Mouse (Mus musculus) kidney, postnatal 0 days (tissue): ENCODE data around the gene Hoxa11. TPM values are rescaled to one million over a fixed set of nuclear protein-coding genes. Genes with fewer than 3 reads are reported as not detected.

Source experiments
- ATAC-seq: fragments of 200-750 bp; cut with Nextera tagmentation; replicated peaks from 2 replicates; pipeline ENCODE4 v1.8.0; 2017; ENCODE audit warnings: low read depth, moderate number of reproducible peaks, moderate TSS enrichment, moderate library complexity; ENCODE audit not compliant: low FRiP score
- DNase-seq: peaks from one replicate; pipeline ENCODE4 v3.0.0-alpha.2; 2016; ENCODE audit warnings: low spot score
- H3K27ac ChIP-seq: fragments of 300-500 bp; sonication (generic); 2 replicates; pipeline ENCODE4 v1.5.1; 2014; ENCODE audit warnings: mild to moderate bottlenecking
- H3K27me3 ChIP-seq: fragments of 300-500 bp; sonication (generic); 2 replicates; pipeline ENCODE4 v1.6.1; 2014; ENCODE audit warnings: low read length, mixed read lengths; ENCODE audit not compliant: insufficient read depth
- H3K36me3 ChIP-seq: fragments of 300-500 bp; sonication (generic); 2 replicates; pipeline ENCODE4 v1.6.1; 2014; ENCODE audit warnings: low read length, mixed read lengths; ENCODE audit not compliant: insufficient read depth
- H3K4me1 ChIP-seq: fragments of 300-500 bp; sonication (generic); replicated peaks from 2 replicates; pipeline ENCODE4 v1.6.1; 2014; ENCODE audit warnings: antibody characterized with exemption, low read length, mixed read lengths; ENCODE audit not compliant: insufficient read depth
- H3K4me2 ChIP-seq: fragments of 300-500 bp; sonication (generic); 2 replicates; pipeline ENCODE4 v1.6.1; 2014; ENCODE audit warnings: mild to moderate bottlenecking, low read length, moderate library complexity, mixed read lengths
- H3K4me3 ChIP-seq: fragments of 300-500 bp; sonication (generic); replicated peaks from 2 replicates; pipeline ENCODE4 v1.5.1; 2014; ENCODE audit warnings: low read depth, low read length
- H3K9ac ChIP-seq: fragments of 300-500 bp; sonication (generic); 2 replicates; pipeline ENCODE4 v1.6.1; 2014; ENCODE audit warnings: low read depth, low read length
- H3K9me3 ChIP-seq: fragments of 300-500 bp; sonication (generic); replicated peaks from 2 replicates; pipeline ENCODE4 v1.6.1; 2016; ENCODE audit warnings: low read length, inconsistent platforms, mixed read lengths
- CTCF ChIP-seq: IDR thresholded peaks from 2 replicates; pipeline ENCODE4 v1.5.1; 2016; ENCODE audit warnings: antibody characterized with exemption, low read depth, mild to moderate bottlenecking, moderate library complexity
- WGBS: fragments of 180-500 bp; shearing (Covaris S2); extraction: QIAGEN DNeasy Blood & Tissue Kit; methylation state at CpG from one replicate; pipeline ENCODE4 v1.1.7; 2014; 5-methylcytosine and 5-hydroxymethylcytosine counted together
- polyA plus RNA-seq: library from polyadenylated mRNA; unstranded; fragments of >200 nt; fragmentation: Nextera tagmentation; extraction: Ambion mirVana; gene quantifications from 2 replicates; pipeline ENCODE4 v1.2.1, GENCODE M21; 2015

Gene Hoxa11
- polyA plus RNA-seq, 1 experiment from 2014 or later = 27.7 TPM

DNA sequence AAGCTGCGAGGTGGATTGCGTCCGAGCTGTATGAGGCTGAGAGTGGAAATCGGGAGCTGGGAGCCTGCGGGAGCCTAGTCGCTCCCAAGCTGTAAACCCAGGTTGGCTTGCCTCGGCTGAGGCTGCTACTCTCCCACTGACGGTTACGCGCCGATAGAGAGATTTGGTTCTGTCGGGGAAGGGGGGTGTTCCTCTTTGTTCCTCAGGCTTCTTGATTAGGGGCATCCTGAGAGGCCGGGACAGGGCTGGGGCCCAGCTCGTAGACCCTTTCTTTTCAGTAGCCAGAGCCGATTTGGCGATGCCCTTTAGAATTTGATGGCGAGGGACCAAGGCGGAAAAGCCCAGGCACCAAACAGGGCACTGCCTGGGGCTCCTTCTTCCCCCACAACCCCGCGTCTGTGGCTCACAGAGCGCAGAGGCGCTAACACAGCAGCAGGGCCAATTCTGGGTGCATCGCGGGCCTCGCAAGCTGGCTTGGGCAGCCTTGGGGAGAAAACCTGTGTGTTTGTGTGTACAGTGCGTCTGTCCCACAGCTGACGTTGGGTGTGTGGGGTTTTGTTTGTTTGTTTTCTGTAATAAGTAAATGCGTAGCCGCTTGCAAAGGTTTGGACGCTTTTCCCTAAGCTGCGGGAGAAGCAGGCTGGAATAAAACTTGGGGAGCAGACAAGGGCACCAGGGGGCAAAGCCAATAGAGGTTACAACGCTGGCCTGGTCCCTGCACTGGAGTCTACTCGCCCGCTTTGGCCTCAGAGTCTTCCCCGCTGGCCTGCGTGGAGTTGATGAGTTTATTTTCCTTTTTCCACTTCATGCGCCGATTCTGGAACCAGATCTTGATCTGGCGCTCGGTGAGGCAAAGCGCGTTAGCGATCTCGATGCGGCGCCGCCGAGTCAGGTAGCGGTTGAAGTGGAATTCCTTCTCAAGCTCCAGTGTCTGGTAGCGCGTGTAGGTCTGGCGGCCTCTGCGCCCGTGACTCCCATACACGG is 39.7 kb downstream of the Hoxa11 start:
- H3K4me3 ChIP-seq = peak overlapping the region; percentile 13; the same call in 1 of the 2 replicates
- 0 out of 2 replicates have a peak, but pooled peaks cover 7% of the 10 kb centered on the region for H3K36me3 ChIP-seq
- no peaks in the 10 kb centered on the region for H3K27me3 ChIP-seq
- peak overlapping the region; percentile 74 for H3K27ac ChIP-seq
- WGBS = 21% methylated on average over 55 of the region's 55 CpGs
- peak overlapping the region; percentile 89 for H3K4me2 ChIP-seq
- no peak for TF ChIP-seq CTCF
- no peaks in the 10 kb centered on the region for H3K9me3 ChIP-seq
- H3K9ac ChIP-seq = peak overlapping the region; percentile 33
- ATAC-seq = no peak
- DNase-seq = no peak
- peaks cover 42% of the 10 kb centered on the region for H3K4me1 ChIP-seq

DNA sequence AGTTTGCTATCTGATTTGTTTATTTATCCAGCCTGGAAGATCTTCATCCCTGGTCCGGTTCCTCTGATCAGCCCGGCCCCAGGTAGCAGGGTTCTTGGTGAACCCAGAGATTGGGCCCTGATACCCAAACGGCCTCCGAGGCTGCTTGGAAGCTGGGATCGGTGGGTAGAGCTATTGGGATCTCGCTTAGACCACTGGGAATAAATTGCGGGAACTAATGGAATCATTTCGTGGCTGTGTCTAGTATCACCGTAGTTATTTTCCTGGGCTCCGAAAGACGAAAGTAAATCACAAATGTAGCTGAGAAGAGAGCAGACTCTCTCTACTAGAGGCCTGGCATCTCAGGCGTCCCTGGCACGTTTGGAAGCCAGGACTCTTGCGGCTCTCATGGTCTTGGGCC is 40.4 kb downstream of the Hoxa11 start:
- H3K4me3 ChIP-seq = peak overlapping the region; percentile 13; the same call in 1 of the 2 replicates
- DNase-seq (no peak), ATAC-seq (no peak)
- TF ChIP-seq CTCF = no peak
- no peaks in the 10 kb centered on the region for H3K27me3 ChIP-seq
- peak overlapping the region; percentile 89 for H3K4me2 ChIP-seq
- WGBS = 25% methylated on average over 14 of the region's 14 CpGs
- H3K4me1 ChIP-seq = peaks cover 39% of the 10 kb centered on the region
- H3K9me3 ChIP-seq = no peaks in the 10 kb centered on the region
- 0 out of 2 replicates have a peak, but pooled peaks cover 7% of the 10 kb centered on the region for H3K36me3 ChIP-seq
- H3K9ac ChIP-seq = peak overlapping the region; percentile 33
- peak overlapping the region; percentile 74 for H3K27ac ChIP-seq

DNA sequence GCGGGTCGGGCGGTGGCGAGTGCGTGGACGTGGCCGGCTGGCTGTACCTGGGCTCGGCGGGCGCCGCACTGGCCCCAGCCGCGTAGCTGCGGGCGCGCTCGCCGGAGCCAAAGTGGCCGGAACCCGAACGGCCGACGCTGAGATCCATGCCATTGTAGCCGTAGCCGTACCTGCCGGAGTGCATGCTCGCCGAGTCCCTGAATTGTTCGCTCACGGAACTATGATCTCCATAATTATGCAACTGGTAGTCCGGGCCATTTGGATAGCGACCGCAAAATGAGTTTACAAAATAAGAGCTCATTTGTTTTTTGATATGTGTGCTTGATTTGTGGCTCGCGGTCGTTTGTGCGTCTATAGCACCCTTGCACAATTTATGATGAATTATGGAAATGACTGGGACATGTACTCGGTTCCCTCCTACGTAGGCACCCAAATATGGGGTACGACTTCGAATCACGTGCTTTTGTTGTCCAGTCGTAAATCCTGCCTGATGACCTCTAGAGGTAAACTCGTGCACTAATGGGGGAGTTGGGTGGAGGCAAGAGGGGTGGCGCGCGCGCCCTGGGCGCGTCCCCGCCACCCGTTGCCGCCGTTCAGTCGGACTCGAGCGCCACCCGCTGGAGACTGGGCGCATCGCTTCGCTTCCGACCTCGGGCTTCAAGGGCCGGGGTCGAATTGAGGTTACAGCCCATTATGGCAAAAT is 41.4 kb downstream of the Hoxa11 start, which contains the start of gene Hoxa5:
Gene Hoxa5 (minus strand): TSS at position 538 of the 703 bp plus-strand sequence.
- Histone ChIP-seq H3K36me3 (0 out of 2 replicates have a peak, but pooled peaks cover 7% of the 10 kb centered on the region), H3K4me3 (peak within 1 kb of the TSS; percentile 59), H3K9ac (peak within 1 kb of the TSS; percentile 76), H3K9me3 (no peaks in the 10 kb centered on the region), H3K4me2 (peak within 1 kb of the TSS; percentile 89), H3K4me1 (peaks cover 32% of the 10 kb centered on the region), H3K27ac (peak within 1 kb of the TSS; percentile 74), H3K27me3 (no peaks in the 10 kb centered on the region)
- ATAC-seq (peak; percentile 74), DNase-seq (peak; percentile 98)
- WGBS = 3% methylated on average over 65 of the region's 65 CpGs
- peak; percentile 89 for TF ChIP-seq CTCF

DNA sequence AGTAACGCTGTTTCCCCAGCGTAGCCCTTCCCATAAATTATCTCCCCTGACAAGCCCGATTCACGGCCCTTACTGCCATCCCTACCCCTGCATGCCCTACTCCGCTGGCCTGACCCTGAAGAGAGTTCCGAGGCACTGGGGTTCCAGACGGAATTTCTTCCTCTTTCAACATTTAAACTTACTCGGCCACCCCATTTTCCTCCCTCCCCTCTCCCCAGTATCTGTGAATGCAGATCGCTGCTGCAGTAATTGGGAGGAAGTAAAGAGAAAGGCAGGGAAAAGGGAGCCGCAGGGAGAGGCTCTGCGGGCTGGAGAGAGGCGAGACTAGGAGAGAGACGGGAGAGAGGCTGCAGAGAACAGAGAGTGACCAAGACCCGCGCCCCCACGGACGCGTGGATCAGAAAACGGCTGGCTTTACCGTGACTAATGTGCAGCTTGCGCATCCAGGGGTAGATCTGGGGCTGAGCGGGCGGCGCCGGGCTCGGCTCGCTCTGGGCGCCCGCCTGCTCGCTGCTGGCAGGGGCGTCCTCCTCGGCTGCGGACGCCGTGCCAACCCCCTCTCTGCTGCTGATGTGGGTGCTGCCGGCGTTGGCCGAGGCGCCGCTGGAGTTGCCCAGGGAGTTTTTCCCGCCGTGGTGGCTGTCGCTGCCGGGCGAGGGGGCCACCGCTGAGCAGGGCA is 42.1 kb downstream of the Hoxa11 start:
- 6% methylated on average over 44 of the region's 46 CpGs for WGBS
- Histone ChIP-seq H3K36me3 (0 out of 2 replicates have a peak, but pooled peaks cover 10% of the 10 kb centered on the region), H3K27me3 (no peaks in the 10 kb centered on the region), H3K4me2 (peak overlapping the region; percentile 89), H3K9ac (peak overlapping the region; percentile 76), H3K9me3 (no peaks in the 10 kb centered on the region), H3K4me3 (peak overlapping the region; percentile 59), H3K4me1 (peaks cover 32% of the 10 kb centered on the region), H3K27ac (peak overlapping the region; percentile 74)
- peak; percentile 6; the same call in 1 of the 2 replicates for ATAC-seq
- no peak for DNase-seq
- 0 out of 2 replicates have a peak, but pooled peaks have one; percentile 1 for TF ChIP-seq CTCF

DNA sequence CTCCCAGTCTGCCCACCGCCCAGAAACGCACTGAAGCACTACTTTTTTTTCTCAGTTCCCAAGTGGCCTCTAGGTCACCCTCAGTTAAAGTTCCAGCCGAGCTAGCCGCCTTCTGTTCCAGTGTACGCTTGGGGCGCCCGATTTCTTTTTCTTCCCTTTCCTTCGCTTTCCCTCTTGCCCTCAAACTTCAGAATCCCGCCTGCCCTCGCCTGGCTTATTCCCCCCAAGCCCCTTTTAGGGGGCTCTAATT is 42.6 kb downstream of the Hoxa11 start:
- H3K9ac ChIP-seq = peak overlapping the region; percentile 76
- peak overlapping the region; percentile 59 for H3K4me3 ChIP-seq
- 13% methylated on average over 10 of the region's 10 CpGs for WGBS
- ATAC-seq (no peak), DNase-seq (peak; percentile 83)
- H3K4me2 ChIP-seq = peak overlapping the region; percentile 89
- peak overlapping the region; percentile 74 for H3K27ac ChIP-seq
- H3K27me3 ChIP-seq = no peaks in the 10 kb centered on the region
- peaks cover 30% of the 10 kb centered on the region for H3K4me1 ChIP-seq
- H3K9me3 ChIP-seq = no peaks in the 10 kb centered on the region
- 0 out of 2 replicates have a peak, but pooled peaks cover 11% of the 10 kb centered on the region for H3K36me3 ChIP-seq
- peak; percentile 18; the same call in 1 of the 2 replicates for TF ChIP-seq CTCF
